ENCODE assay signal across 18 mouse cellular contexts in genomic region chr4:76351201-76351979, GRCm38 (mm10).
DNase-seq lines count a peak whose midpoint lies in the region; ATAC-seq and TF ChIP-seq lines count a peak whose summit lies in the region.
"Had no signal": no experiment of that assay in that cellular context is flagged by ENCODE, and none has a peak within 500 bp of the region (broad histone marks: within the 10 kb centered on the region; RNA-seq: fewer than 3 reads in every experiment).

No protein-coding gene starts in this region.

- 48% methylated on average over 8 of the region's 8 CpGs for WGBS in kidney, adult 2 months
- 73% methylated on average over 8 of the region's 8 CpGs for WGBS in midbrain, embryonic 11.5 days
- WGBS in midbrain, embryonic 15.5 days = 62% methylated on average over 8 of the region's 8 CpGs
- 51% methylated on average over 8 of the region's 8 CpGs for WGBS in embryonic facial prominence, embryonic 10.5 days
- 27% methylated on average over 8 of the region's 8 CpGs for WGBS in limb, embryonic 13.5 days

- H3K9ac ChIP-seq in midbrain, embryonic 11.5 days (ENCODE audit: low read length) = no peak overlapping the region
- no peak overlapping the region for H3K9ac ChIP-seq in midbrain, embryonic 15.5 days
- H3K9ac ChIP-seq in limb, embryonic 13.5 days = no peak overlapping the region
- H3K9ac ChIP-seq: embryonic facial prominence, embryonic 15.5 days; liver, embryonic 14.5 days had no signal

- no peak overlapping the region for H3K4me2 ChIP-seq in midbrain, embryonic 11.5 days
- no peak overlapping the region for H3K4me2 ChIP-seq in midbrain, embryonic 15.5 days
- no peak overlapping the region for H3K4me2 ChIP-seq in limb, embryonic 13.5 days (replicated peaks)
- H3K4me2 ChIP-seq: embryonic facial prominence, embryonic 15.5 days had no signal

- H3K4me3 ChIP-seq in kidney, adult 2 months (ENCODE audit: insufficient read depth, low read depth, low read length) = no peak overlapping the region
- H3K4me3 ChIP-seq in midbrain, embryonic 11.5 days (ENCODE audit: low read depth, low read length) = no peak overlapping the region
- H3K4me3 ChIP-seq in midbrain, embryonic 15.5 days = no peak overlapping the region
- H3K4me3 ChIP-seq in embryonic facial prominence, embryonic 10.5 days = no peak overlapping the region
- H3K4me3 ChIP-seq in limb, embryonic 13.5 days = no peak overlapping the region
- H3K4me3 ChIP-seq: embryonic facial prominence, embryonic 15.5 days; forebrain, embryonic 10.5 days had no signal

- H3K27ac ChIP-seq in kidney, adult 2 months (ENCODE audit: insufficient read depth, low read depth, low read length) = peak overlapping the region; percentile 22; the same call in 1 of the 2 replicates
- H3K27ac ChIP-seq in midbrain, embryonic 11.5 days (ENCODE audit: low read depth, low read length) = no peak overlapping the region
- no peak overlapping the region for H3K27ac ChIP-seq in midbrain, embryonic 15.5 days
- H3K27ac ChIP-seq in embryonic facial prominence, embryonic 10.5 days (replicated peaks) = peak overlapping the region; percentile 40; the same call in 1 of the 2 replicates
- H3K27ac ChIP-seq in limb, embryonic 13.5 days = no peak overlapping the region
- H3K27ac ChIP-seq: embryonic facial prominence, embryonic 15.5 days; forebrain, embryonic 10.5 days; liver, embryonic 14.5 days; macrophage had no signal

- no peak for ATAC-seq in midbrain, embryonic 11.5 days (ENCODE audit: low FRiP score)
- no peak for ATAC-seq in midbrain, embryonic 15.5 days (replicated peaks)
- peak; percentile 61 for ATAC-seq in limb, embryonic 13.5 days (ENCODE audit: low FRiP score, low read depth)

- DNase-seq in kidney, adult 2 months = no peak
- DNase-seq in kidney, adult 11 months = no peak
- DNase-seq in midbrain, embryonic 11.5 days (ENCODE audit: low spot score, missing footprints) = peak; percentile 57
- no peak for DNase-seq in embryonic facial prominence, embryonic 10.5 days (ENCODE audit: low spot score)
- no peak for DNase-seq in heart, adult 11 months
- no peak for DNase-seq in spleen, postnatal 14 days (ENCODE audit: low spot score in 2 of 2)
- DNase-seq: adrenal gland, adult 8-10 months; cerebellum, adult 11 months; cerebellum, postnatal 14 days; heart, adult 18-20 months; left cerebral cortex, postnatal 4 days; right cerebral cortex, adult 18-20 months had no signal

- H3K27me3 ChIP-seq in kidney, adult 2 months (replicated peaks; ENCODE audit: control insufficient read depth, insufficient read depth, low read length) = no peaks in the 10 kb centered on the region
- no peaks in the 10 kb centered on the region for H3K27me3 ChIP-seq in midbrain, embryonic 11.5 days (ENCODE audit: control insufficient read depth, insufficient read depth, low read length)
- no peaks in the 10 kb centered on the region for H3K27me3 ChIP-seq in midbrain, embryonic 15.5 days (replicated peaks)
- no peaks in the 10 kb centered on the region for H3K27me3 ChIP-seq in embryonic facial prominence, embryonic 10.5 days (replicated peaks; ENCODE audit: low read depth, poor library complexity, severe bottlenecking)
- no peaks in the 10 kb centered on the region for H3K27me3 ChIP-seq in limb, embryonic 13.5 days
- H3K27me3 ChIP-seq: embryonic facial prominence, embryonic 15.5 days had no signal

- H3K4me1 ChIP-seq in kidney, adult 2 months (ENCODE audit: control insufficient read depth, insufficient read depth, low read length) = peaks cover 8% of the 10 kb centered on the region
- H3K4me1 ChIP-seq in midbrain, embryonic 11.5 days (ENCODE audit: control insufficient read depth, insufficient read depth, low read length) = no peaks in the 10 kb centered on the region
- H3K4me1 ChIP-seq in midbrain, embryonic 15.5 days = peaks cover 14% of the 10 kb centered on the region; the same call in 1 of the 2 replicates
- H3K4me1 ChIP-seq in embryonic facial prominence, embryonic 10.5 days = peaks cover 34% of the 10 kb centered on the region
- H3K4me1 ChIP-seq in limb, embryonic 13.5 days = peaks cover 24% of the 10 kb centered on the region

- TF ChIP-seq CTCF in kidney, adult 2 months (conservative IDR thresholded peaks at IDR 0.05; ENCODE audit: insufficient read depth, insufficient read length, low read depth, low read length) = no peak

- H3K9me3 ChIP-seq in midbrain, embryonic 11.5 days (ENCODE audit: control insufficient read depth, low read length) = no peaks in the 10 kb centered on the region
- H3K9me3 ChIP-seq in midbrain, embryonic 15.5 days = no peaks in the 10 kb centered on the region
- no peaks in the 10 kb centered on the region for H3K9me3 ChIP-seq in embryonic facial prominence, embryonic 10.5 days
- H3K9me3 ChIP-seq in limb, embryonic 13.5 days = no peaks in the 10 kb centered on the region
- H3K9me3 ChIP-seq: embryonic facial prominence, embryonic 15.5 days had no signal

- no peak for TF ChIP-seq POLR2A in kidney, adult 2 months (IDR thresholded peaks at IDR 0.05; ENCODE audit: low read depth, low read length)

- H3K36me3 ChIP-seq in kidney, adult 2 months (ENCODE audit: control insufficient read depth, insufficient read depth, low read length) = no peaks in the 10 kb centered on the region
- no peaks in the 10 kb centered on the region for H3K36me3 ChIP-seq in midbrain, embryonic 11.5 days (ENCODE audit: control insufficient read depth, insufficient read depth, low read length)
- H3K36me3 ChIP-seq in midbrain, embryonic 15.5 days (replicated peaks) = no peaks in the 10 kb centered on the region
- H3K36me3 ChIP-seq in embryonic facial prominence, embryonic 10.5 days (replicated peaks) = 0 out of 2 replicates have a peak, but pooled peaks cover 3% of the 10 kb centered on the region
- H3K36me3 ChIP-seq in limb, embryonic 13.5 days = no peaks in the 10 kb centered on the region; the same call in 1 of the 2 replicates
- H3K36me3 ChIP-seq: embryonic facial prominence, embryonic 15.5 days had no signal

Comparison
In these comparisons a context has a peak if more than half of its experiments do, and no peak if none do; other contexts are left out.
1. H3K27ac ChIP-seq: peak in kidney, adult 2 months (single experiment) and embryonic facial prominence, embryonic 10.5 days (single experiment); none in midbrain, embryonic 11.5 days (single experiment), midbrain, embryonic 15.5 days (single experiment) and limb, embryonic 13.5 days (single experiment).